Mouse (Mus musculus) heart, adult 2 months (tissue): ENCODE data around the gene Aldh1a1.

Experiments
- CTCF ChIP-seq: fragments of 200-600 bp; IDR thresholded peaks from 2 replicates; pipeline ENCODE4 v1.8.1; 2022; ENCODE audit warnings: antibody characterized with exemption, mild to moderate bottlenecking, moderate library complexity
- EP300 ChIP-seq: fragments of 200-500 bp; IDR thresholded peaks from 2 replicates; pipeline ENCODE4 v1.6.1; 2011; ENCODE audit warnings: low read depth, low read length, control low read depth; ENCODE audit not compliant: insufficient read depth
- POLR2A ChIP-seq: fragments of 200-500 bp; IDR thresholded peaks from 2 replicates; pipeline ENCODE4 v1.6.1; 2011; ENCODE audit warnings: mild to moderate bottlenecking, low read depth, low read length, control low read depth; ENCODE audit not compliant: insufficient read depth

GRCm38 (mm10) chr19:20603866-20604265 lies 111.4 kb downstream of the Aldh1a1 start:
- no peak for TF ChIP-seq POLR2A
- no peak for TF ChIP-seq CTCF
- TF ChIP-seq EP300: no peak
